Mouse (Mus musculus): ENCODE measurements around the gene Rab25.

Gene Rab25

DNA sequence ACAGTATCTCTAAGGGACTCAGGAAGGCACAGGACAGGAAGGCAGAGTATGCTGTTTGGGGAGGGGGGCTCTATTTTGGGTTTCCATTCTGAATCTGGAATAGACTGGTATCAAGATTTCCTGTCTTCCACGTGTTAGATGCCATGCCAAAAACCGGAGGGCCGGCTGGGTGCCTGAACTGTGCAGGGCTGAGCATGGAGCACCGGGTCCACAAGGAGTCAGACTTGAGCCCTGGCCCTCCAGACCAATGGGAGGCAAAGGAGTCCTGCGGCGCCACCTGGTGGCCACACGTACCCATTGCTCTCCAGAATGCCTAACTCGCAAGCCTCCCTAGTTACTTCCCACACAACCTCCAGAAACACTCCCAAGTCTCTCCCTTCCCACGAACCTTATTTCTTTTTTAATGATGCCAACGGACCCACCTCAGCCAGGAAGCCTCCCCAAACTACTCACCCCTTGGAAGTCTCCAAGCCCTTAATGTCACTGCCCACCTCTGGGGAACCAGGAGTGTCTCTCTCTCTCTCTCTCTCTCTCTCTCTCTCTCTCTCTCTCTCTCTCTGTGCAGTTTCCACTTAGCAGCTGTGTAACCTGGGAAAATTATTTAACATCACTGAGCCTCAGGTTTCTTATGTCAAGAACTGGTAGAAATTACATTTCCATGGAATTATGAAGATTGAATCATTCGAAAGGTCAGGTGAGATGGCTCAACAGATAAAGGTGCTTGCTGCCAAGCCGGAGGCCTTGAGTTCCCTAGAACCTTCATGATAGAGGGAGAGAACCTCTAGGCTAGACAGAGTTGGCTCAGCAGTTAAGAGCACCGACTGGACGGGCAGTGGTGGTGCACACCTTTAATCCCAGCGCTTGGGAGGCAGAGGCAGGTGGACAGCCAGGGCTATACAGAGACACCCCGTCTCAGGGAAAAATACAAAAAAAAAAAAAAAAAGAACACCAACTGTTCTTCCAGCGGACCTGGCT is 21.7 kb downstream of the Rab25 start:
- DNase-seq (ENCODE audit: low read depth, low spot score) = peak; percentile 87

DNA sequence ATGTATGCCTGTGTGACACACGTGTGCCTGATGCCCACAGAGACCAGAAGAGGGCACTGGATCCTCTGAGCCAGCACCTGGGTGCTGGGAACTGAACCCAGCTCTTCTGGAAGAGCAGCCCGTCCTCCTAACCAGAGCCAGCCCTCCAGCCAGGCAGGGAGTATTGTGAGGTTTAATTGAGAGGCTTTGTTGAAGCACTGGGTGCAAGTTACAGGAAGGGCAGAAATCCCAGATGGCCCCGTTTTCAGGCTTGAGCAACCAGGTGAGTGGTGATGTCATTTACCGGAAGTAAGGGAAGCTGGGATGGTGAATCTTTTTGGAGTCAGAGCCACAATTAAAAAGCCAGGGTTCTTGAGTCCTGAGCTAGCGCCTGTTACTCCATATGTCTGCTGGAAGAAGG is 23.1 kb downstream of the Rab25 start:
- DNase-seq (ENCODE audit: low read depth, low spot score) = no peak

DNA sequence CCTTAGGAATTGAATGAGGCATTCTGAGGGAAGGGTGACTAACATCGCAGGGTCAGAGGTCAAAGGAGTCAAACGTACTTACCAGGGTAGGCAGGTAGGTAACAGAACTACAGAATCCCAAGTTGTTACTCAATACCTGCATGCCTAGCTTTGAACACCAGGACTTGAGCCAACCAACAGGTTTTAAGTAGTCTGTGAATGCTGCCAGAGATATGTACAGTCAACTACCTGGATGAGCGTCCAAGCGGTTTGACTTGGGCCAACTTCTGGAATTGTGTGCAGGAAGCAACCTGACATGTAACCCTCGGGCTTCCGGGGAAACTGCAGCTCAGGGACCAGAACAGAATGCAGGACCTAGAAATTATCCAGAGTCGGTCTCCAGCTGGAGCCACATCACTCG is 25.1 kb downstream of the Rab25 start:
- DNase-seq (ENCODE audit: low read depth, low spot score) = no peak

DNA sequence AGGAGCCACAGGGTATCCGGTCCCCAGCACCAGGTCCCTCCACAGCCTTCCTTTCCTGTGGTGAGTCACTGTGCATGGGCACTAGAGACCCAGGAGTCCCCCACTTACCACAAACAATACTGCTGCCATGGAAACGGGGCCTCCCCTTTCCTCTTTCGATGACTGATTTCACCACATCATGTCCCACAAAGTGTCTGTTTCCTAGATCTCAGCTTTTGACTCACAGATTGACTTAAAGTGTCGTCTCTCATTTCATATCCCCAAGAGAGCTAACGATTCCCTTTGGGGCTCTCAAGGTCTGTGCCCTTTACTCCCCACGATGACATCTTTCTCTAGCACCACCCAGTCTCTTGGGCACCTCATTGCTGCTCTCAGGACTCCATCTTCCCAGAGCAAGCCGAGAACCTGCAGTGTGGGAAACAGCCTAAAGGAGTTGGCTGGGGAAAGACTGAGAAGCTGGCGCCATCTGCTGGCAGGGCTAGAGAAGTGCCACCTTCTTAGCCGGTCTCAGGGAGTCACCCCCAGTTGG is 26.2 kb downstream of the Rab25 start:
- DNase-seq (ENCODE audit: low read depth, low spot score) = peak; percentile 90

DNA sequence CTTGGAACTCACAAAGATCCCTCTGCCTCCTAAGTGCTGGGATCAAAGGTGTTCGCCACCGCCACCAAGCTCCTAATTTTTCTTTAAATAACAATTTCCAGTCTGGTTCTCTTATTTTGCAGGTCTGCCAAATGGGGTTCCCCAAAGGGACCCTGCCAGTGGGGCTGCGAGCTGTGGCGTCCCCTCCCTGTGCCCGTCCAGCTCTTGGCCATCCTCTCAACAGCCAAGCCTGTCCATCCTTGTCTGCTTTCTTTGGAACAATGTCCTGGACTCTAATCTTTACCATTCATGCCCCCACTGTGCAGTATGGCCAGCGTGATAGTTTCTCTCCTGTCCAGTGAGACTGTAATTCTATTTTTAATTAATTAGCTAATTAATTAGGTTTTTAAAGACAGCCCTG is 26.9 kb downstream of the Rab25 start:
- DNase-seq (ENCODE audit: low read depth, low spot score) = no peak

DNA sequence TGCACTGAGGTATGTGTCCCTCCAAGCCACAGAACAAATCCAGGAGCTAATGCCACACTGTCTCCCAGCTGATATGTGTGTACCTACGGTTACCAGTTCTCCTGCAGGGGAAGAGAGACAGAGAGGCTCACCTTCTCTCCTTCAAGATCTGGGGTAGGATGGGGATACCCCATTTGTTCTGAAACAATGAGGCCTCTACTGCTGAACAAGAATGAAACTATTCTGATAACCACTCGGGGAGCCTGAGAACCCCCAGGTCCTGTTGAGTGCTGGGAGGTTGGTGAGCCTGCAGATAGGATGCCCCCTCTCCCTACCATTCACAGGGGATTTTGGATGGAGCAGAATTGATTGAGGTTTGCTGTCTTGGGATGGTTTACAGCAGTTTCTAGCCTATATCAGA is 28.0 kb downstream of the Rab25 start:
- peak; percentile 27 for DNase-seq (ENCODE audit: low read depth, low spot score)

DNA sequence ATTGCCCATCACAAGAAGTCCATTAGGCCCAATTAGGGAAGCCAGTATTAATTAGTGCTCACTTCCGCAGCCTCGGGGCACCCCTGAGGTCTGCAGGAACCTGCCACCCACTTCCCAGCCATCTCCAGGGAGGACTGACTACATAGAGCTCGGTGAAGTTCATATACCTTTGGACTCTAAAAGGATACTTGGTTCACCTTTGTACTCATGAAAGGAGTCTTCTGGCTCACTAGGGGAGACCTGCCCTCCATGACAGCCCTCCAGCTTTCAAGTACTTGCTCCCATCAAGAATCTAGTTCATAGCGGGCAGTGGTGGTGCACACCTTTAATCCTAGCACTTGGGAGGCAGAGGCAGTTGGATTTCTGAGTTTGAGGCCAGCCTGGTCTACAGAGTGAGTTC is 29.7 kb downstream of the Rab25 start:
- DNase-seq (ENCODE audit: low read depth, low spot score) = no peak

DNA sequence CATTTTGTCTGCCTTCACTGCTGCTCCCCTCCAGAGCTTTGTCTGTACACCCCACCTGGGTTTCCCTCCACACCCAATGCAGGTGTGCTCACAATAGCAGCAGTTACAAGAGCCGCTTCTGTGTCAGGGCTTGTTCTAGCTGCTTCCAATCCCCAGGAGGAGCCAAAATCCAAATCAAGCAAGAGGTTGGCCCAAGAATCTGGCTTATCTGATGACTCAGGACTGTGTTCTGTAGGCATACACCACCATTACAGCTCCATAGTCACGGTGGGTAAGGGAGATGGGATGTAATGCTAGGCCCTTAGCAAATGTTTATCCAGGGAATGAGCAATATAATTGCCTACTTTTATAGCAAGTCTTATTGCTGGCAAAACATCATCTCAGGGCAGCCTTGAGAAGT is 31.7 kb downstream of the Rab25 start:
- no peak for DNase-seq (ENCODE audit: low read depth, low spot score)

DNA sequence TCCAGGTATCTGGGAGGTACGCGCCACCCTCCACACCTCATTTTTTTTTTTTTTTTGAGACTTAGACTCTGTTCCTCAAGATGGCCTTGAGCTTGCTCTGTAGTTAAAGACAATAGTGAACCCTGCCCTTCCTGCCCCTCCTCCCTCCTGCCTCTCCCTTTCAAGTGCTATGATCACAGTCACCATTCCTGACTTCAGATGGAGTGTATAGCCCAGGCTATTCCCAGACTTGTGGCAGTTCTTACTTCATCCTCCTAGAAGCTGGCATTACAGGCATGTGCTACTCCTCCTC is 33.1 kb downstream of the Rab25 start:
- DNase-seq (ENCODE audit: low read depth, low spot score) = no peak

DNA sequence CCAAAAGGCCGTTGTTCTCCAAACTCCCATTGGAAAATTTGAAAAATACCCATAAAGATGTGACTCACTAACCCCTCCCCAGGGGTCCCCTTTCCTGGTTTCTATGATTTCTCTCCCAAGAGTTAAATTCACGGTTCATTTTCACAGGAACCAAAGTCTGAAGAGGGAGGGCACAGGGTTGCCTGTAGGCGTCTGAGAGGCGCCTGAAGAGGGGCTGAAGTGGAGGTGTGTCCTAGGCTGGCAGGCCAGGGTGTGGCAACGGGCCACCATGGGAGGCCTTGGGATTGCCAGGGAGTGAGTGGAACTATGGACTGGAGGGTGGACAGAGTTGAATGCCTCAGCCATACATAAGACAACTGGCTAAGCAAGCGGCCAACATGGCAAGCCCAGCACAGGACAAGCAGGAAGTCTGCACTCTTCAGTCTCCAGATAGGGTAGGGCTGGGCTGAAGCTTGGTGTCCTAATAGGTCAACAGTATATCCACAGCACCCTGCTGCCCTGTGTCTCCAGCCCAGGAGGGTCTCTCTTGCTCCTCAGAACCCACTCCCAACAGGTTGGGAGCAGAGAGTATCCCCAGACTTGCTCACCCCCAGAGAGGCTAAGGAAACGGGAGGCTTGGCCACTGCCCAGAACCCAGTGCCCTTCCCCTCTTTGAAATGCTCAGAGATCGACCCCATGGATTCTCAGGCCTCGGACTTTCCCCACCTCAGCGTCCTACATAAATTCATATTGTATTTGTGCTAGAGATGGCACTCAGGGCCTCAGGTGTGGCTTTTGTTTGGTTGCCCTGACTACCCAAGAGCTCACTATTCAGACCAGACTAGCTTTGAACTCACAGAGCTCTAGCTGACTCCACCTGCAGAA is 33.6 kb downstream of the Rab25 start:
- peak; percentile 51 for DNase-seq (ENCODE audit: low read depth, low spot score)

DNA sequence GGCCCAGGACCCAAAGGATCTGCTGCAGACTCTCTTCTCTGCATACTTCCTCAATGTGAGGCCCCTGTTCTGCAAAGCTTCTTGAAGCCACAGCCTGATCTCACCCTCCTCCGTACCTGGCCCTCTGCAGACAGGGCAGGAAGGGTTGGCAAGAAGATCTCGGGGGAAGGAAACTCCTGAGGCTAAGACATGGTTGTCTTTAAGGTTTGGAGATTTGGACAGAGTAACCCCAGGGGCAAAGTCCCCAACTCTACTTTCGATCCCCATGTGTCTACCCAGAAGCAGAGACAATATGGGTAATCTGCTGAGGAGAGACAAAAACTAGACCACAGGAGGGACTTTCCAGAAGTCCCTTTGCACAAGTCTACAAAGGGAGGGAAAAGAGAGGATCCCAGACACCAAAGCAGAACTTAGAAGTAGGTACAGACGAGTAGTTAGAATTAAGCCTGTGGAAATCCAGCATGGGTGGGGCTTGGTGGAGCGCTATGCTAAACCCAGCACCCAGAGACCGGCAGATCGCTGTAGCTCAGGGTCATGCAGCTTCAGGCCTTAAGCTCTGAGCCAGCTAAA is 34.5 kb downstream of the Rab25 start:
- DNase-seq (ENCODE audit: low read depth, low spot score) = peak; percentile 84

DNA sequence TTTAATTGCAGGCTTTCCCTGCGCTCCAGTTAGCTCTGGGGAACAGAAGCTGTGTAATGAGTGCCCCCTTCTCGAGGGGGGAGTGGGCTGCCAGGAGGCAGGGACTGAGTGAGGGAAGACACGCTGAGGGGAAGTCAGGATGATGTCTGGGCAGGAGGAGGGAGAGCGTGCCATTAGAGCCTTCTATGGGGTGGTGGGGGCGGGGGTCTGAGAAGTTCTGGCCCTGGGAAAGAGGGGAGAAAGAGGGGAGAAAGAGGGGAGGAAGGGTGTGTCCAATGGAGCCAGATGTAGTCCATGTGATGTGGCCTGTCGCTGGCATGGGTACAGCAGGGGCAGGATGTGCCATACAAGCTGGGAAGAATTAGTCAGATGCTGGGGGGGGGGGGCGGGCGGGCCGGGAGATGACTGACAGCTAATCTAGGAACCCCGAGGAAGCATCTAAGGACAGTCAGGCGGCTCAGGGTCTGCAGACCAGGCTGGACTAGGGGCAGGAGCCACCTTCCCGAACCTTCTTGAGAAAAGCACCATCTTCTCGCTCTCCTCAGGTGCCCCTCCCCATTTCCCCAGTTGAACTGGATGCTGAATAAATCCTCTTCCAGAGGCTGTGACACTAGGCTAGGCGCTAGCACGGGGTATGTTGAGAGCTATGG is 35.1 kb downstream of the Rab25 start:
- DNase-seq (ENCODE audit: low read depth, low spot score) = peak; percentile 74

DNA sequence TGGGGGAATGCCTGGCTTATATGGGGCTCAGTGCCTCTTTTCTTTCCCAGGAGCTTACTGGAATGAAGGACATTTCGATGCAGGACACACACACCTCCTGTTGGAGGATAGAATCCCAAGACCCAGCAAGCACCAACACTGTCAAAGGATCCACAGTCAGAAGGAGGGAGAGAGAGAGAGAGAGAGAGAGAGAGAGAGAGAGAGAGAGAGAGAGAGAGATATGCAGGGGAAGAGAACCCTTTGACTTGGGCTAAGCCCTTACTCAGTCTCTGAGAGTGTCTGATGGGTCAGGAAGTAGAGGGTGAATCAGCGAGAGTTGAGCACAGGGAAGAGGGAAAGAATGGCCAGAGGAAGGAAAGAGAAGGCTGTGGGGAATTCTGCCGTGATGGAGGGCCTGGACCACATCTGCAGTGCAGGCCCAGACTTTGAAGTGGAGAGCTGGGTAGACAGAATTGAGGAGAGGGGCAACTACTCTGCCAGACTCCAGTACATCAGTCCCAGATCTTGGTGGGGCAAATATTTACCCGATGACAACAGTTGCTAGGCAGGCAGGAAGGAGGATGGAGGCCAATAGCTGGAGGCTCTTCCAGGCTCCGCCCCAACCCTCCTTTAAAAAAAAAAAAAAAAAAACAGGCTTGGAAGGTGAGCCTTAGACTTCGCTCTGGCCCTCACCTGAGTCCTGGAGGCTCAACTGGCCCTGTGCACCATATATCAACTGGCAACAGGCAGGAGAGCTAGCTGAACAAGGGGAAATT is 35.8 kb downstream of the Rab25 start:
- DNase-seq (ENCODE audit: low read depth, low spot score) = peak; percentile 85

DNA sequence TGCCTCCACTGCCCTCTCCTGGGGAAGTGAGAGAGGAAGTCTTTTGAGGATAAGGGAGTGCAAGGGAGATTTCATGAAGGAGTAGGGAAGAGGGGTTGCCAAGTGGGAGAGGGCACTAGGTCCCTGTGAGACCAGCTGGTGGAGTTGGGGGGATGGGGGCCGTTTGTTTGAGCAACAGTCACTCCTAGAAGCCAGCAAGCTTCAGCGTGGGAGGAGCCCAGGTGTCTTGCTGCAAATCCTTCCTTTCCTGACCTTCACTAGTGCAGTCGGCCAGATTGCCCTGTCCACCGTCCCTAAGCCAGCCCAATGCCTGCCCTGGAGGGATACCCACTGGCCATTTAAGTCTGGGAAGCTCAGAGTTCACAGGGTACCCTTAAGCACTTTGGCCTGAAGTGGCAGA is 36.5 kb downstream of the Rab25 start:
- peak; percentile 54 for DNase-seq (ENCODE audit: low read depth, low spot score)

DNA sequence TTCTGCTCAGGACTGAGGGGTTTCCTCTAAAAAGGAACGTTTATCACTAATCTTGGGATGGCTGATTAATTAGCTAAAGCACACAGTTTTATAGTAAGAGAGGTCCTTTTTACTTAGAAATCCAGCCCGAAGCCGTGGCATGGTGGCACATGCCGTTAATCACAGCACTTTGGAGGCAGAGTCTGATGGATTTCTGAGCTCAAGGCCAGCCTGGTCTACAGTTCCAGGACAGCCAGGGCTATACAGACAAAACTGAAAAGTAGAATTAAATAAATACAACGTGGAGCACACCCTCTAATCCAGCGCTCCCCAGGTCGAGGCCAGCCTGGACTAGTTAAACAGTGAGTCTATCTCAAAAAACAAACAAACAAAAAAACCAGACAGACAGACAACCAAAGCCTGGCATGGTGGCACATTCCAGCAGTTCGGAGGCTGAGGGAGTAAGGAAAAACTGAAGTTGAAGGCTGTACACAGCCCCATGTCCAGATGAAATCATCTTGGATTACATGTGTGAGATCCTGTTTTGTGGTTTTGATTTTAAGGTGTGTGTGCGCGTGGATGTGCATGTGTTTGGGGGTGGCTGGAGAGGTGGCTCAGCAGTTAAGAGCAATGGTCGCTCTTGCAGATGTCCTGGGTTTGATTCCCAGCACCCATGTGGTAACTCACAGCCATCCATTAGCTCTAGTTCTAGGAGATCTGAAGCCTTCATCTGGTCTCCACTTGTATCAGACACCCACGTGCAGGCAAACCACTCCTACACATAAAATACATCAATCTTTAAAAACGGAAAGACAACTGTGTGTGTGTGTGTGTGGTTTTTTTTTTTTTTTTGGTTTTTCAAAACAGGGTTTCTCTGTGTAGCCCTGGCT is 37.4 kb downstream of the Rab25 start:
- DNase-seq (ENCODE audit: low read depth, low spot score) = peak; percentile 78

DNA sequence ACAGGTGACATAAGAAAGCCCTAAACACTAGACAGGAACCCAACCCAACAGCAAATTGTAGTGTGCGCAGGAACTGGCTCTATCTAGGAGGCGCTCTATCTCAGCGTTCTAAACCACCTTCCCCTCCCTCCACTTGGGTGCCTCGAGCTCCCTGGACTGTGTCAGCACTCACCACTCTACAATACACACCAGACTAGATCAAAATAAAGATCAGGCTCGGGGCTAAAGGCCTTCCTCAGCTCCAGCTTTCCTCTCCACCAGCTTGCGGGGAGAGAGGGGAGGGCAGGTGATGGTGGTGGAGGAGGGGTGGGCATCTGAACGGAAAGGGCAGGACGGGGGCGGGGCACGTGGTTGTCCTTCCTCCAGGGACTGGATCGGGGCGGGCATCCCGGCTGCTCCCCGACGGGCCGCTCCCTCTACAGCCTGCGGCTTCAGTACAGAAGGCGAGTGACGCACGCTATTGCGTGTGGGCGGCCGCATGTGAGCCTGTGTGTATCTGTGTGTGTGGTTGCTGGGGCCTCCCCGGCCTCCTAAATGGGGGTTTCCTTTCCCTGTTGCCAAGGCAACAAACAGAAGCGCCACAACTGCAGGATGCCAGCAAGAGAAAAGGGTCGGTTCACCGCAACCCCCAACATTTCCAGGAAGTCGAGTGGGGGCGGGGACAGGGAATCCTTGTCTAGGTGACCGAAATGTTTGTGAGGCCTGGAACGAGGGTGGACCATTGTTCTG is 38.2 kb downstream of the Rab25 start, which contains the start of gene Lmna:
Gene Lmna, minus strand, starts transcription at position 265 of the 729 bp plus-strand sequence.
- DNase-seq (ENCODE audit: low read depth, low spot score) = peak; percentile 100

DNA sequence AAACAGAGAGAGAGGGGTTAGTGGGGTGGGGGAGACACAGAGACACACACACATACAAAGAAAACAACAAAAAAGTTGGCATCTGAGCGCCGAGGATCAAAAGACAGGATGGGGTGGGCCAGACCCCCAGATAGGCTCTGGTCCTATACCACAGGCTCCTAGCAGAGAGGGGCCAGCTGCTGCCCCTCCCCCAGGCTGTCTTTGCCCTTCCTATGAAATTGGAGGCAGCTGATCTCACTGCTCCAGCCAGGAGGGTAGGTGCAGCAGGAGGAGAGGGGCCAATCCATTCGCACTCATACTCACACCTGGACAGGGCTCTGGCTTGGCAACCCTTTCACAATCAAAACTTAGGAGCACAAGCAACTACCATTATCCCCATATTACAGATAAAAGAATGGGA is 38.9 kb downstream of the Rab25 start:
- DNase-seq (ENCODE audit: low read depth, low spot score) = no peak

DNA sequence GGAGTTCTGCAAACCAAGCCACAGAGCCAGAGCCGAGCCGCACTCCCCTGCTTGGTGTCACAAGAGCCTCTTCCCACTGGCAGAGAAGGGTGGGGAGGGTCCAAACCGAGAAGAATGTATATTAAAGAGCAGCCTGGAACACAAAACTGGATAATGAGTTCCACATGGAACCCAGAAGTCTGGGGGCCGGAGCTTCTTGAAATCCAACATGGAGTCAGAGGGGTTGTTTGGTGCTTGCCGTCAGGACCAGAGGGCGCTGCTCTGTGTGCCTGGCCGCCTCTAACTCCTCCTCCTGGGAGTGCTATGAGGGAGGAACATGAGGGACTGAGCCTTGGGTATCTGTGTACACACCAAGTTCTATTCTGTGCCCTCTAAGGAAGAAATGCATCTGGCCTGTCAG is 42.3 kb downstream of the Rab25 start:
- DNase-seq (ENCODE audit: low read depth, low spot score) = no peak

DNA sequence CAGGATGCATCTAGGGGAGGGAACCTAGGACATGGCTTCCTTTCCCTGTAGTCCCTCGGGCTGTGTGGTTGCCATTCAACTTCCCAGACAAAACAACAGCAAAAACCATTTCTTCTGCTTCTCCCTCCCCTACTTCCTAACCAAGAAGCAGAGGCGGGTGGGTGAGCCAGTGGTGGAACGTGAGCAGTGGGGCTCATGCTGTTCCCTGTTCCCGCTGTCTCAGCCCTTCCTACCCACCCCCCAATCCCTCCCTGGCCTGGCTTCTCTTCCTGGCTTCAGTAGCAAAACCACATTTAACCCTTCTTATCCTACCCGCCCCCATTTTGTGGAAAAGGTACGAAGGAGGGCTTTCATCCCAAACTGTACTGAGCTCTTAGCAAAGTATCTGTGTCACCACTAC is 43.0 kb downstream of the Rab25 start:
- no peak for DNase-seq (ENCODE audit: low read depth, low spot score)

Data from CD4-positive helper T cell, adult 2 months (primary cell).